Mouse (Mus musculus): Measurements from ENCODE around the gene Pnpla2. TPM values are rescaled to one million over a fixed set of nuclear protein-coding genes. Genes with fewer than 3 reads are reported as not detected.
A peak's percentile ranks its signal among the peaks of the same experiment; 100 is the strongest.

Gene Pnpla2
- polyA plus RNA-seq, 1 experiment from 2014 or later = 26.3 TPM

DNA sequence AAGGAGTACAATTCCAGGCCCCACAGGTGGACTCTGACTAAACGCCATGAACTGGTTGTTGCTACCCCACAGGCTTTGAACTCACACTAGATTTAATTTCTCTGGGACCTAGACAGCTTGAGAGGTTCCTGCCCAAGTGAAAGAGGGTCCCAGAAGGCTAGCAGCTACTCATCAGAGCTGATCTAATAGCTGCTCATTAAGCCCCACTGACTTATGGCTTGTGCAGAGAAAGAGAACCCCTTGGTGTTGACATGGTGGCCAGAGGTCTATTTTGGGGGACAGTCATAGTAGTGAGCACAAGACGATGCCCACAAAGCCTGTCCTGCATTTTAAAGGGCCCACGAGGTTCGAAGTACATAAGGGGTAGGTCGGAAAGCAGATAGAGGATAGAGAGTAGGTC lies 19.2 kb downstream of the Pnpla2 start:
- H3K27me3 ChIP-seq (ENCODE audit: insufficient read depth, low read length) = no peaks in the 10 kb centered on the region
- peaks cover 36% of the 10 kb centered on the region for H3K36me3 ChIP-seq (ENCODE audit: insufficient read depth)
- H3K9ac ChIP-seq = peak overlapping the region; percentile 75
- H3K4me1 ChIP-seq (ENCODE audit: insufficient read depth) = peaks cover 30% of the 10 kb centered on the region
- WGBS = 7% methylated on average over 5 of the region's 5 CpGs
- DNase-seq (no peak), ATAC-seq (ENCODE audit: insufficient read depth) (no peak)
- H3K4me2 ChIP-seq = peak overlapping the region; percentile 86
- no peaks in the 10 kb centered on the region for H3K9me3 ChIP-seq (ENCODE audit: low read depth, low read length)
- H3K27ac ChIP-seq (ENCODE audit: low read depth) = no peak overlapping the region
- no peak for TF ChIP-seq CTCF (IDR thresholded peaks at IDR 0.05; ENCODE audit: low read depth)
- peak overlapping the region; percentile 81 for H3K4me3 ChIP-seq (ENCODE audit: low read depth, low read length)

DNA sequence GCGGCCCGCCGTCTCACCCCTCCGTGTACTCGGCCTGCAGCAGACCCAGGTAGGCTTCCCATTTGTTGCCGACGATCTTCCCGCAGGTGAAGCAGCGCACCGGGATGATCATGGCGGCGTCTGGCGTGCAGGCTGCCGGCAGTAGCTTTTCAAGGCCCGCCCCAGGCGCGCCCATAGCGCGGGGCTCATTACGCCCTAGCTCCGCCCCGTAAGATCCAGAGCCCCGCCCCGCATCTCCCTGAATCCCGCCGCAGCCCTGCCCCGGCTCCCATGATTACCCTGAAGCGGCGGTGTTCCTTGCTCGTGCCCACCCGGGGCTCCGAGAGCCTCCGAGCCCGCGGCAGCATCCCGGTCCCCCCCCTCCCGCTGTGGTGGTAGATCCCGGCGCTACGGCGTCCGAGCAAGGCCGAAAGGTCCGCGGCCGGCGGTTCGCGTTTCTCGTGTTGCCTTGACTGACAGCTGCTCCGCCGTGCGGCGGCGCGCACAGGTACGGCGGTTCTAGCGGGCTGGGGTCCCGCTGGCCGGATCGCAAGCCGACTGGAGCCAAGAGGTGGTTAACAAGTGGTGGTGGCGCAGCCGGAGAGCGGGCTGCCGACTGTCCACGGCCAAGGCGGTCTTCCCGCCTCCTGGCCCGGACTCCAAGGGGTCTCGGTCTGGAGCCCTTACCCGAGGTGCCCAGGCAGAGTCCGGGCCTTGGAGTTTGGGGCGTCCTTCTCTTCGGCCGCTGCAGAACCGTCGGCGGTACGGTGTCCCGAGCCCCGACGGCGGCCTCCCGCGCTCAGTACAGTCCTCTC lies 20.2 kb downstream of the Pnpla2 start, which contains the start of the genes Polr2l and Tspan4:
Gene Polr2l, minus strand, starts transcription at position 122 of the 794 bp plus-strand sequence.
Gene Tspan4, plus strand, starts transcription at position 230 of the 794 bp plus-strand sequence.
- under 1% methylated on average over 77 of the region's 87 CpGs for WGBS
- Histone ChIP-seq H3K4me2 (peak within 1 kb of the TSS; percentile 86), H3K27ac (ENCODE audit: low read depth) (peak within 1 kb of the TSS; percentile 98), H3K27me3 (ENCODE audit: insufficient read depth, low read length) (no peaks in the 10 kb centered on the region), H3K36me3 (ENCODE audit: insufficient read depth) (peaks cover 25% of the 10 kb centered on the region), H3K9ac (peak within 1 kb of the TSS; percentile 75), H3K4me3 (ENCODE audit: low read depth, low read length) (peak within 1 kb of the TSS; percentile 81), H3K4me1 (ENCODE audit: insufficient read depth) (peaks cover 25% of the 10 kb centered on the region), H3K9me3 (ENCODE audit: low read depth, low read length) (no peaks in the 10 kb centered on the region)
- TF ChIP-seq CTCF (IDR thresholded peaks at IDR 0.05; ENCODE audit: low read depth) = 0 out of 2 replicates have a peak, but pooled peaks have one; percentile 11
- ATAC-seq (ENCODE audit: insufficient read depth) (peak; percentile 58), DNase-seq (peak; percentile 93)

DNA sequence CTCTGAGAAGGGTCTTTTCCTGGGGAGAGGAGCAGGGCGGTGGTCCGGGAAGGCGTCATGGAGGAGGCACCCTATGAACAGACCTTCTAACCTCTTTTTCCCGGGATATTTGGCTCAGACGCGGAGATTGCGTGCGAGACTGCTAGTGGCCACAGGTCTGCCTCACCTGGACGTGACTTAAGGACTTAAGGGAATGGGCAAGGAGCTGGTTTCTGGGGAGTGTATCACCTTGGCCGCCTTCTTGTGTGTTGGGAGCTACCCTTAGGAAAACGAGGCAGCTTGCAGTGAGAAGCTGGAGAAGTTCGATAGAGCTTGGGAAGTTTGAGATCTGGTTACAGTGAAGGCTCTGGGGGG lies 20.8 kb downstream of the Pnpla2 start:
- peak overlapping the region; percentile 75 for H3K9ac ChIP-seq
- whole genome bisulfite sequencing = 0% methylated on average over 12 of the region's 12 CpGs
- ATAC-seq (ENCODE audit: insufficient read depth) = no peak

DNA sequence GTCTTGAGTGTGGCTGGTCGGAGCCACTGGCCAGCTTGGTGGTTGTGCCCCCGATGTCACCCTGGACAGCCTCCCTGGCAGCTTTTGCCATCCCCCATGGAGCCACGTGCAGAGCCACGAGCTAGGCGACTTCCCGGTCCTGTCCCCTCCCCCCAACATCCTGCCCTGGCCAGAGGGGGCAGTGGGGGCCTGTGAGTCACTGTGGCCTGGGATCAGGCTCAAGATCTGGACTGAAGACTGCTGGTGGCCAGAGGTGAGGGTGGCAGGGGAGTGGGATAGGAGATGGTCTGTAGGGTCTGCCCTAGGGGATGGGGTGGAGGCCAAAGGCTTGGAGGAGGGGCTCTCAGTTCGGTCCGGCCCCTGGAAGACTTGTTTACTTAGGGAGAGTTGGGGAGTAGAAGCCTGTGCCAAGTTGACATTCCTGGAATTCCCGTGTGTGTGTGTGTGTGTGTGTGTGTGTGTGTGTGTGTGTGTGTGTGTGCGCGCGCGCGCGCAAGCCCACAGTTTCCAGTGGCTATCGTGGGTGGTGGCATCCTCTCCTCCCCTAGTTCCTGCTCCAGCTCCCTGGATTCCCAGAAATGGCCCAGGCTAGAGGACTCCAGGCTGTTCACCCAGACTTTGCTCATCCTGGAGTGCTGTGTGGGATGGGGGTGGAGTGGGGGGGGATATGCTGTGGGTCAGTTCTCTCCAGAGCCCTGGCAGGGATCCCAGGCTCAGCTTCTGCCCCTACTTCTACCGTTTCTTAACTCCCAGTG lies 21.4 kb downstream of the Pnpla2 start:
- peaks cover 14% of the 10 kb centered on the region for H3K36me3 ChIP-seq (ENCODE audit: insufficient read depth)
- ATAC-seq (ENCODE audit: insufficient read depth) (peak; percentile 85), DNase-seq (peak; percentile 90)
- peak overlapping the region; percentile 81 for H3K4me3 ChIP-seq (ENCODE audit: low read depth, low read length)
- TF ChIP-seq CTCF (IDR thresholded peaks at IDR 0.05; ENCODE audit: low read depth) = peak; percentile 67
- H3K27ac ChIP-seq (ENCODE audit: low read depth) = peak overlapping the region; percentile 98
- 0% methylated on average over 14 of the region's 17 CpGs for WGBS
- peak overlapping the region; percentile 86 for H3K4me2 ChIP-seq
- H3K4me1 ChIP-seq (ENCODE audit: insufficient read depth) = peaks cover 31% of the 10 kb centered on the region
- H3K9me3 ChIP-seq (ENCODE audit: low read depth, low read length) = no peaks in the 10 kb centered on the region
- no peaks in the 10 kb centered on the region for H3K27me3 ChIP-seq (ENCODE audit: insufficient read depth, low read length)
- H3K9ac ChIP-seq = peak overlapping the region; percentile 75

More for the DNA sequence above, 20.8 kb downstream of the Pnpla2 start:
- Histone ChIP-seq H3K27ac (ENCODE audit: low read depth) (peak overlapping the region; percentile 98), H3K4me3 (ENCODE audit: low read depth, low read length) (peak overlapping the region; percentile 81), H3K9me3 (ENCODE audit: low read depth, low read length) (no peaks in the 10 kb centered on the region), H3K4me2 (peak overlapping the region; percentile 86), H3K4me1 (ENCODE audit: insufficient read depth) (peaks cover 25% of the 10 kb centered on the region), H3K36me3 (ENCODE audit: insufficient read depth) (peaks cover 20% of the 10 kb centered on the region), H3K27me3 (ENCODE audit: insufficient read depth, low read length) (no peaks in the 10 kb centered on the region)
- DNase-seq = peak; percentile 47
- TF ChIP-seq CTCF (IDR thresholded peaks at IDR 0.05; ENCODE audit: low read depth) = no peak

GRCm38 (mm10) chr7:141476981-141477370 lies 22.0 kb downstream of the Pnpla2 start:
- H3K9me3 ChIP-seq (ENCODE audit: low read depth, low read length) = no peaks in the 10 kb centered on the region
- H3K36me3 ChIP-seq (ENCODE audit: insufficient read depth) = peaks cover 9% of the 10 kb centered on the region
- H3K4me3 ChIP-seq (ENCODE audit: low read depth, low read length) = peak overlapping the region; percentile 81
- peaks cover 36% of the 10 kb centered on the region for H3K4me1 ChIP-seq (ENCODE audit: insufficient read depth)
- H3K9ac ChIP-seq = peak overlapping the region; percentile 75
- 0 out of 2 replicates have a peak, but pooled peaks cover 2% of the 10 kb centered on the region for H3K27me3 ChIP-seq (ENCODE audit: insufficient read depth, low read length)
- 3% methylated on average over 7 of the region's 7 CpGs for WGBS
- DNase-seq = no peak
- peak overlapping the region; percentile 86 for H3K4me2 ChIP-seq
- no peak for TF ChIP-seq CTCF (IDR thresholded peaks at IDR 0.05; ENCODE audit: low read depth)
- ATAC-seq (ENCODE audit: insufficient read depth) = peak; percentile 4; the same call in 1 of the 2 replicates
- H3K27ac ChIP-seq (ENCODE audit: low read depth) = peak overlapping the region; percentile 98

- H3K27ac ChIP-seq (ENCODE audit: low read depth) = peak overlapping the region; percentile 98
- DNase-seq (no peak), ATAC-seq (ENCODE audit: insufficient read depth) (no peak)
- no peaks in the 10 kb centered on the region for H3K9me3 ChIP-seq (ENCODE audit: low read depth, low read length)
- TF ChIP-seq CTCF (IDR thresholded peaks at IDR 0.05; ENCODE audit: low read depth) = no peak
- H3K4me3 ChIP-seq (ENCODE audit: low read depth, low read length) = peak overlapping the region; percentile 81; the same call in 1 of the 2 replicates
- WGBS = 25% methylated on average over 4 of the region's 4 CpGs
- H3K4me1 ChIP-seq (ENCODE audit: insufficient read depth) = peaks cover 36% of the 10 kb centered on the region
- peak overlapping the region; percentile 86 for H3K4me2 ChIP-seq
- H3K27me3 ChIP-seq (ENCODE audit: insufficient read depth, low read length) = peaks cover 9% of the 10 kb centered on the region; the same call in 1 of the 2 replicates
- peaks cover 2% of the 10 kb centered on the region for H3K36me3 ChIP-seq (ENCODE audit: insufficient read depth)
- H3K9ac ChIP-seq = peak overlapping the region; percentile 75
Observed at GRCm38 (mm10) chr7:141477578-141478269, 22.7 kb downstream of the Pnpla2 start.

Data from lung, embryonic 14.5 days (tissue).